Mouse (Mus musculus): ENCODE results near the gene Ccdc86.

The Ccdc86 gene

GRCm38 (mm10) chr19:10907891-10908290, 41.2 kb downstream of the Ccdc86 start:
- DNase-seq (ENCODE audit: low spot score): peak; percentile 64

DNA sequence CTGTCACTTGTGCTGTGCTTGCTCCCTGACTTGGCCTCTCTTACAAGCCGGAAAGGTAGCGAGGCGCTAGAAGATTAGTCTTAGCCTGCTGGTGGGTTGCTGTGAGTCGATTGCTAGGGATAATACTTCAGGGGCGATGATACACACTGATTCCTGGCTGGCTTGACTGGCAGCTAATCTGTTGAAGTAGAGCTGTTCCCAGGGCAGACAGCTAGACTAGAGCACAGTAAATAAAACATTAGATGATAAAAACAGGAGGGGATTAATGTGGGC, 43.4 kb downstream of the Ccdc86 start:
- no peak for DNase-seq (ENCODE audit: low spot score)

DNA sequence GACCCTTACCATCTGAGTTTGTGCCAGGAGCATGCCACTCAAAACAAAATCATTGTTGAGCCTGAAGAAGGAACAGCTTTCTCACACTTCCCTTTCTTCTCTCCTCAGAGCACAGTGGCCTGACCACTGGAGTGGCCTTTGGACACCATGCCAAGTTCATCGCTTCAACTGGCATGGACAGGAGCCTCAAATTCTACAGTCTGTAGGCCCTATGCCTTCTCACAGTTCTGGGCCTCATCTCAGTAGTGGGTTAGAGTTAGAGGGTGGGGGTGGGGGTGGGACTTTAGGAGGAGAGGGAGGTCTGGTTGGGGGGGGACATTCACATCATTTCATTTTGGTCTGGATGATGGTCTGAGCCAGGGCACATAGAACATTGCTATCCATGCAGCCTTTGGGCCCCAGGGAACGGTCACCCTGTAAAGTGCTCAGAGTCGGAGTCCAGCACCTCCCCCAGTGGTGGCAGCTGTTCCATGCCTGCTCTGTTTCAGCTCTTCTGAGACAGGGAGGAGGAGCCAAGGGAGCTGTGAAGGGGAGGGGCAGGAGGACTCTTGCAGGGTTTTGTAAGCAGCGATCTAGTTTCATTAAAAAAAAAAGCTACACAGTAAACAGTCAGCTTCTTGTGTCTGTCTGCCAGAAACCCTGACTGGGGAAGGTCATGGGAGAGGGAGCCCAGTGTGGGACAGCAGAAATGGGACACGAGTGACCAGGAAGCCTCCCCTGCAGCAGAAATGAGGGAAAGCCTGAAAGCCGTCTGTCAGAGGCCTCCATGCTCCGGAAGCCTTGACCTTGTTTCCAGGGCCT, 43.9 kb downstream of the Ccdc86 start:
- peak; percentile 74 for DNase-seq (ENCODE audit: low spot score)

DNA sequence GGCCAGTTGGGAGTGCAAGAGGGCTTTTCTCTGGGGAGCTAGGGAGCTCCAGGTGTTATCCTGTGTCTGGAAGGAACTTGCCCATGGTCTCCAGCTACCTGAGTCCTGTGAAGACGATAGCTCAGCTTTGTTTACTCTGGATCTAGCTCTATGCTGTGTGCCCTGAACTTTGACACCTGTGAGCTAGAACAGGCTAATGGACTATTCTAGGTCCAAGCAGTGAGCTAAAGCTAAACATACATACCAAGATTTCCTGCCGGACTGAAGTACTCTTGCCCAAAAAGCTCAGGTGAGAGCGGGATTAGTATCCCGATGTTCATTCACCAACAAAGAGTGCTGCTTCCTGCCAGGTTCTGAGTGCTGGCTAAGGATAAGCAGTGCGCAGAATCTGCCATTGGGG, 44.6 kb downstream of the Ccdc86 start:
- DNase-seq (ENCODE audit: low spot score): no peak

- no peak for DNase-seq (ENCODE audit: low spot score)
Measured at GRCm38 (mm10) chr19:10901046-10901445, 48.0 kb downstream of the Ccdc86 start.

GRCm38 (mm10) chr19:10900315-10900714, 48.8 kb downstream of the Ccdc86 start:
- peak; percentile 40 for DNase-seq (ENCODE audit: low spot score)

DNA sequence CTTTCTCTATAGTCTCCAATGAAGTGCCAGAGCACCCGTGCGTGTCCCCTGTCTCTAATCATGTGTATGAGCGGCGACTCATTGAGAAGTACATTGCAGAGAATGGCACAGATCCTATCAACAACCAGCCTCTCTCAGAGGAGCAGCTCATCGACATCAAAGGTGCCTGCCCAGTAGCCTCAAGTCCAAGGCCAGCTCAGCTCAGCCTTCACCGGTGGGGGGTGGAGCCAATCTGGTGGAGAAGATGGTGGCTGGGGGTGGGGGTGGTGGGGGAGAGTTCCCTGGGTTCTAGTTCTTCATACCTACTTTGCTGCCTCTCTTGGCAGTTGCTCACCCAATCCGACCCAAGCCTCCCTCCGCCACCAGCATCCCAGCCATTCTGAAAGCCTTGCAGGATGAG, 51.6 kb downstream of the Ccdc86 start:
- no peak for DNase-seq (ENCODE audit: low spot score)

DNA sequence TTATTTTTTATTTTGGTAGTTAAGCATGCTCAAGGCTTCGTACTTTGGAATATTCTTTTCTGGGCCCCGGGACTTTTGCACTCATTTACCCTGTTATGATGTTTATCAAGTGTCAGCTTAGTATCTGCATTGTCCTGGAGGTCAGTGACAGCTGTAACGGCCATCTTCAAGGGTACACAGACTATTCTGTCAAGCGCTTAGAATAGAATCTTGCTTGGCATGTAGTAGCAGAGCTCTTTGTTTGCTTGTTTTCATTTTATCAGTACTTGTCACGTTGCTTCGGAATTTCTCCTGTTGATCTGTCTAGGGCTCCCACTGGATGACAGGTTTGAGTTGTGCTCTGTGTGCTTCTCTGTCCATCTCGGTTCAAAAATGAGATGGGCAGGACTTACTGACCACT, 52.2 kb downstream of the Ccdc86 start:
- no peak for DNase-seq (ENCODE audit: low spot score)

DNA sequence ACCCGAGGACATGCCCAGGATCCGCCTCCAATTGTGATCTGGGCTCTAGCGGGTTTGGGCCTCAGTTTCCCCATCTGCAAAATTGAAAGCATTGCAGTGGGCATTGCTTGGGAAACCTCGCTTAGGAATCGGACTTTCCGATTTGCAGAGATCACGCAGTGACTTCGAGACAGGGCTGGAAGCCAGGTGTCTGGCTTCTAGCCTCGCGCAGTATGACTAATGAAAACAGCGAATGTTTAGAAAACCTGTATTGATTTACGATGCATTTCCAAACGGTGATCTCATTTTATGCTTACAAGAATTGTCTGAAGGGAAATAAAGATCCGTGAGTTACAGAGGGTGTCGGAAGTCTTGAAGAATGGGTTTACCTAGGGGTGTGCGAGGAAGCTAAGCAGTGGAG, 53.4 kb downstream of the Ccdc86 start:
- DNase-seq (ENCODE audit: low spot score): peak; percentile 64

GRCm38 (mm10) chr19:10895016-10895528, 54.0 kb downstream of the Ccdc86 start, which contains the start of gene Prpf19:
Gene Prpf19 (plus strand): TSS chr19:10895231.
- DNase-seq (ENCODE audit: low spot score): peak; percentile 96

GRCm38 (mm10) chr19:10892201-10892600, 56.9 kb downstream of the Ccdc86 start:
- no peak for DNase-seq (ENCODE audit: low spot score)

Data from MN1 (cell line).